ENCODE assay signal across 29 mouse cellular contexts in genomic region chr13:10352141-10352540, GRCm38 (mm10). TPM values are rescaled to one million over a fixed set of nuclear protein-coding genes. Genes with fewer than 3 reads are reported as not detected.
DNase-seq lines count a peak whose midpoint lies in the region; ATAC-seq and TF ChIP-seq lines count a peak whose summit lies in the region.
"Had no signal": no experiment of that assay in that cellular context is flagged by ENCODE, and none has a peak within 500 bp of the region (broad histone marks: within the 10 kb centered on the region; RNA-seq: fewer than 3 reads in every experiment).

No protein-coding gene starts in this region.

- H3K4me1 ChIP-seq in cerebellum, adult 2 months (ENCODE audit: control insufficient read depth, insufficient read depth, low read length) = no peaks in the 10 kb centered on the region
- H3K4me1 ChIP-seq in kidney, adult 2 months (ENCODE audit: control insufficient read depth, insufficient read depth, low read length) = peaks cover 8% of the 10 kb centered on the region; the same call in 1 of the 2 replicates
- H3K4me1 ChIP-seq in kidney, embryonic 14.5 days (ENCODE audit: control insufficient read depth, insufficient read depth, low read length) = no peaks in the 10 kb centered on the region
- H3K4me1 ChIP-seq: embryonic facial prominence, embryonic 10.5 days; embryonic facial prominence, embryonic 13.5 days; forebrain, embryonic 10.5 days; forebrain, embryonic 13.5 days; heart, embryonic 10.5 days; heart, embryonic 13.5 days had no signal

- TF ChIP-seq CTCF in cerebellum, adult 2 months (IDR thresholded peaks at IDR 0.05; ENCODE audit: borderline replicate concordance, insufficient read depth, low read depth, low read length) = no peak
- TF ChIP-seq CTCF in kidney, adult 2 months (conservative IDR thresholded peaks at IDR 0.05; ENCODE audit: insufficient read depth, insufficient read length, low read depth, low read length) = no peak
- TF ChIP-seq CTCF in brain, embryonic 14.5 days (IDR thresholded peaks at IDR 0.05; ENCODE audit: borderline replicate concordance, extremely low read depth, insufficient read depth, insufficient read length) = no peak

- H3K36me3 ChIP-seq in kidney, adult 2 months (ENCODE audit: control insufficient read depth, insufficient read depth, low read length) = no peaks in the 10 kb centered on the region
- no peaks in the 10 kb centered on the region for H3K36me3 ChIP-seq in kidney, embryonic 14.5 days (ENCODE audit: control insufficient read depth, insufficient read depth, low read length)
- H3K36me3 ChIP-seq: embryonic facial prominence, embryonic 10.5 days; embryonic facial prominence, embryonic 13.5 days; forebrain, embryonic 10.5 days; heart, embryonic 10.5 days; heart, embryonic 13.5 days had no signal

- H3K4me3 ChIP-seq in cerebellum, adult 2 months (replicated peaks; ENCODE audit: insufficient read depth, low read depth, low read length) = no peak overlapping the region
- no peak overlapping the region for H3K4me3 ChIP-seq in kidney, adult 2 months (ENCODE audit: insufficient read depth, low read depth, low read length)
- no peak overlapping the region for H3K4me3 ChIP-seq in kidney, embryonic 14.5 days (ENCODE audit: low read length)
- H3K4me3 ChIP-seq: embryonic facial prominence, embryonic 10.5 days; embryonic facial prominence, embryonic 13.5 days; erythroblast, embryonic 14.5 days; forebrain, embryonic 10.5 days; forebrain, embryonic 13.5 days; heart, adult 2 months; heart, embryonic 10.5 days; heart, embryonic 13.5 days had no signal

- TF ChIP-seq POLR2A in cerebellum, adult 2 months (IDR thresholded peaks at IDR 0.05; ENCODE audit: borderline replicate concordance, insufficient read depth, low read length) = no peak
- TF ChIP-seq POLR2A in kidney, adult 2 months (IDR thresholded peaks at IDR 0.05; ENCODE audit: low read depth, low read length) = no peak
- TF ChIP-seq POLR2A in brain, embryonic 14.5 days (IDR thresholded peaks at IDR 0.05; ENCODE audit: borderline replicate concordance, extremely low read depth, insufficient read depth, insufficient read length, poor library complexity, severe bottlenecking) = no peak

- peak; percentile 41 to 50 for DNase-seq in cerebellum, postnatal 10 days
- DNase-seq in cerebellum, adult 2 months = no peak
- DNase-seq in kidney, adult 2 months = peak; percentile 40
- DNase-seq in kidney, adult 18-20 months = no peak
- peak; percentile 16 to 18 for DNase-seq in kidney, postnatal 4 days
- peak; percentile 4 for DNase-seq in brain, embryonic 14.5 days (ENCODE audit: low read depth)
- no peak for DNase-seq in adrenal gland, postnatal 10 days
- DNase-seq: adrenal gland, adult 8-10 months; cerebellum, adult 11-12 months; cerebellum, adult 9-10 months; cerebellum, postnatal 36 days; embryo, embryonic 11 days; gastrocnemius, postnatal 10 days; gastrocnemius, postnatal 36 days; heart, adult 2 months; heart, postnatal 14 days; heart, postnatal 4 days had no signal

- H3K9me3 ChIP-seq in kidney, embryonic 14.5 days (ENCODE audit: control insufficient read depth, low read length) = no peaks in the 10 kb centered on the region
- H3K9me3 ChIP-seq: embryonic facial prominence, embryonic 10.5 days; embryonic facial prominence, embryonic 13.5 days; forebrain, embryonic 10.5 days; forebrain, embryonic 13.5 days; heart, embryonic 10.5 days; heart, embryonic 13.5 days had no signal

- no peak overlapping the region for H3K4me2 ChIP-seq in kidney, embryonic 14.5 days (replicated peaks; ENCODE audit: low read depth, low read length)
- H3K4me2 ChIP-seq: embryonic facial prominence, embryonic 13.5 days; forebrain, embryonic 13.5 days; heart, embryonic 13.5 days; hindbrain, embryonic 14.5 days had no signal

- 33% methylated on average over 1 of the region's 1 CpGs for WGBS in cerebellum, adult 2 months
- 48% methylated on average over 1 of the region's 1 CpGs for WGBS in kidney, adult 2 months
- WGBS in kidney, embryonic 14.5 days = 87% methylated on average over 1 of the region's 1 CpGs

- ATAC-seq in kidney, embryonic 14.5 days (ENCODE audit: low FRiP score, low TSS enrichment) = no peak
- ATAC-seq: activated CD4-positive, CD25-positive, alpha-beta regulatory T cell, adult 4 months; forebrain, embryonic 13.5 days; forebrain, embryonic 16.5 days; hindbrain, postnatal 0 days had no signal

- no peak overlapping the region for H3K27ac ChIP-seq in cerebellum, adult 2 months (ENCODE audit: insufficient read depth, low read length)
- no peak overlapping the region for H3K27ac ChIP-seq in kidney, adult 2 months (ENCODE audit: insufficient read depth, low read depth, low read length)
- no peak overlapping the region for H3K27ac ChIP-seq in kidney, embryonic 14.5 days (ENCODE audit: low read depth, low read length)
- H3K27ac ChIP-seq: embryonic facial prominence, embryonic 10.5 days; embryonic facial prominence, embryonic 13.5 days; forebrain, embryonic 10.5 days; forebrain, embryonic 13.5 days; heart, adult 2 months; heart, embryonic 10.5 days; heart, embryonic 13.5 days; hindbrain, embryonic 14.5 days; hindbrain, postnatal 0 days had no signal

- H3K9ac ChIP-seq in kidney, embryonic 14.5 days (ENCODE audit: low read depth, low read length) = no peak overlapping the region
- H3K9ac ChIP-seq: embryonic facial prominence, embryonic 13.5 days; forebrain, embryonic 13.5 days; heart, embryonic 13.5 days; hindbrain, embryonic 14.5 days had no signal

- no peaks in the 10 kb centered on the region for H3K27me3 ChIP-seq in cerebellum, adult 2 months (ENCODE audit: control insufficient read depth, insufficient read depth, low read length)
- no peaks in the 10 kb centered on the region for H3K27me3 ChIP-seq in kidney, adult 2 months (replicated peaks; ENCODE audit: control insufficient read depth, insufficient read depth, low read length)
- H3K27me3 ChIP-seq in kidney, embryonic 14.5 days (ENCODE audit: control insufficient read depth, insufficient read depth, low read length) = no peaks in the 10 kb centered on the region
- H3K27me3 ChIP-seq: embryonic facial prominence, embryonic 13.5 days; forebrain, embryonic 13.5 days; heart, embryonic 13.5 days had no signal

RNA-seq across cellular contexts. Expression of gene Chrm3, which starts 8.5 kb away (rescaled TPM):
- polyA plus RNA-seq in cerebellum, adult 2 months (2012; rRNA removed) = 3.9 and 4.4 TPM in 2 replicates
- 3.1 and 5.2 TPM in 2 replicates for polyA plus RNA-seq in kidney, adult 2 months (2012; rRNA removed)
- polyA plus RNA-seq in kidney, embryonic 14.5 days (2014; fragmentation: Nextera tagmentation; extraction: Ambion mirVana) = 0.91 and 0.96 TPM in 2 replicates
- 5.0 and 8.4 TPM in 2 replicates for polyA plus RNA-seq in brain, embryonic 14.5 days (2012; rRNA removed)
- total RNA-seq in adrenal gland, postnatal 10 days (2021) = 1 to 10 TPM; 1.6 to 3.0 TPM
- polyA plus RNA-seq: erythroblast, embryonic 14.5 days; forebrain, embryonic 10.5 days had no signal

Comparison
In these comparisons a context has a peak if more than half of its experiments do, and no peak if none do; other contexts are left out.
1. DNase-seq: peak in cerebellum, postnatal 10 days (2 of 2), kidney, adult 2 months (single experiment), kidney, postnatal 4 days (2 of 2) and brain, embryonic 14.5 days (single experiment); none in cerebellum, adult 2 months (0 of 2), kidney, adult 18-20 months (single experiment) and adrenal gland, postnatal 10 days (single experiment).